Mouse (Mus musculus) neural tube, embryonic 14.5 days (tissue): ENCODE measurements around the gene Ddx19a. TPM values are rescaled to one million over a fixed set of nuclear protein-coding genes. Genes with fewer than 3 reads are reported as not detected.

Source experiments
- ATAC-seq: fragments of 200-750 bp; cut with Nextera tagmentation; 2 replicates; pipeline ENCODE4 v1.8.0; 2017; ENCODE audit warnings: low read depth, mild to moderate bottlenecking, moderate TSS enrichment, moderate library complexity
- H3K27ac ChIP-seq: fragments of 300-500 bp; sonication (generic); 2 replicates; pipeline ENCODE4 v1.5.1; 2014; ENCODE audit warnings: low read depth, mild to moderate bottlenecking, control low read depth, low read length, moderate library complexity, mixed read lengths
- H3K27me3 ChIP-seq: fragments of 300-500 bp; sonication (generic); 2 replicates; pipeline ENCODE4 v1.6.1; 2014; ENCODE audit warnings: low read length; ENCODE audit not compliant: control insufficient read depth, insufficient read depth
- H3K36me3 ChIP-seq: fragments of 300-500 bp; sonication (generic); 2 replicates; pipeline ENCODE4 v1.6.1; 2014; ENCODE audit warnings: low read length, mixed read lengths; ENCODE audit not compliant: control insufficient read depth, insufficient read depth
- H3K4me1 ChIP-seq: fragments of 300-500 bp; sonication (generic); 2 replicates; pipeline ENCODE4 v1.6.1; 2014; ENCODE audit warnings: low read length; ENCODE audit not compliant: control insufficient read depth, insufficient read depth
- H3K4me2 ChIP-seq: fragments of 300-500 bp; sonication (generic); 2 replicates; pipeline ENCODE4 v1.6.1; 2014; ENCODE audit warnings: mild to moderate bottlenecking, low read depth, low read length, control low read depth
- H3K4me3 ChIP-seq: fragments of 300-500 bp; sonication (generic); 2 replicates; pipeline ENCODE4 v1.5.1; 2014; ENCODE audit warnings: low read depth, low read length, control low read depth, mixed read lengths
- H3K9ac ChIP-seq: fragments of 300-500 bp; sonication (generic); replicated peaks from 2 replicates; pipeline ENCODE4 v1.6.1; 2014; ENCODE audit warnings: low read depth, mild to moderate bottlenecking, control low read depth, low read length, mixed read lengths
- H3K9me3 ChIP-seq: fragments of 300-500 bp; sonication (generic); 2 replicates; pipeline ENCODE4 v1.6.1; 2016; ENCODE audit warnings: low read length; ENCODE audit not compliant: control insufficient read depth
- WGBS: fragments of 180-500 bp; shearing (Covaris S2); extraction: QIAGEN DNeasy Blood & Tissue Kit; methylation state at CpG from one replicate; pipeline ENCODE4 v1.1.7; 2014; 5-methylcytosine and 5-hydroxymethylcytosine counted together
- polyA plus RNA-seq: library from polyadenylated mRNA; unstranded; fragments of >200 nt; fragmentation: Nextera tagmentation; extraction: Ambion mirVana; gene quantifications from 2 replicates; pipeline ENCODE4 v1.2.1, GENCODE M21; 2014

Ddx19a gene
- polyA plus RNA-seq, result 14.0 and 14.8 TPM in 2 replicates

DNA sequence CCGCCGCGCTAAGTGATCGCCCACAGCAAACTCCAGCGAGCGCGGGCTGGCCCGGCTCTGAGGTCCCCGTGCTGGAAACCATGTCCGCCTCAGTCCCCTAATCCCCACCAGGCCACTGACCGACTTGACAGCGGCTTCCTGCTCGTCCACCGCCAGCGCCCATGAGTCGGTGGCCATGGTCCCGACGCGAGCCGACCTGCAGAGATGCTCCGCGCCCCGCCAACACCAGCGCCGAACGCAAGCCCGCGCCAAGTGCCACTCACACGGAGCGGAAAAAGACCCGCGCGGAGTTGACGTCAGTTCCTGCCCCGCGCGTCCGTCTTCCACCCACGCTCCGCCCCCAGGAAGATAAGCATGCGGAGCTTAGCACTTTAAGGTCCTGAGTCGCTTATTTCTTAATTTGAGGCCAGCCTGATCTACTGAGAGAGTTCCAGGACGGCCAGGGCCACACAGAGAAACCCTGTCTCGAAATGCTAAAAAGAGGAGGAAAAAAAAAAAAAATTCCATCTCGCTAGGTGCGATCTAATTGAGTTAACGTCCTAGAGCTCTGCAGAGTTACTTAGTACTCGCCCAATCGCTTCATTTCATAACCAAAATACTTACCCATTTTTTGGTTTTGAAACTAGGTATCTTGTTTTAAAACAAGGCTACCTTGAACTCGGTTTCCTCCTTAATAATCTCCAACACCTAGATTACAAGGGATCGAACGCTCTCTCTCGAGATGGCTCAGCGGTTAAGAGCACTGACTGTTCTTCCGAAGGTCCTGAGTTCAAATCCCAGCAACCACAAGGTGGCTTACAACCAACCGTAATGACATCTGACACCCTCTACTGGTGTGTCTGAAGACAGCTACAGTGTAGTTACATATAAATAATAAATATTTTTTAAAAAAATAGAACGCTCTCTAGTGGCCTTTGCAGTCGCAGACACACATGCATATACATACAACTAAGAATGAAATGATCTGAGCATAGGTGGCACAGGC lies at the start of gene Ddx19a:
Ddx19a (minus strand) TSS at position 254 of the 985 bp plus-strand sequence.
- H3K9me3 ChIP-seq, result no peaks in the 10 kb centered on the region
- H3K27ac ChIP-seq, result peak within 1 kb of the TSS; percentile 75
- no peaks in the 10 kb centered on the region for H3K27me3 ChIP-seq
- 3% methylated on average over 58 of the region's 58 CpGs for WGBS
- H3K4me3 ChIP-seq, result peak within 1 kb of the TSS; percentile 89
- H3K36me3 ChIP-seq, result no peaks in the 10 kb centered on the region
- peak within 1 kb of the TSS; percentile 94 for H3K4me2 ChIP-seq
- ATAC-seq, result peak; percentile 95
- H3K9ac ChIP-seq, result peak within 1 kb of the TSS; percentile 75
- peaks cover 5% of the 10 kb centered on the region; the same call in 1 of the 2 replicates for H3K4me1 ChIP-seq

DNA sequence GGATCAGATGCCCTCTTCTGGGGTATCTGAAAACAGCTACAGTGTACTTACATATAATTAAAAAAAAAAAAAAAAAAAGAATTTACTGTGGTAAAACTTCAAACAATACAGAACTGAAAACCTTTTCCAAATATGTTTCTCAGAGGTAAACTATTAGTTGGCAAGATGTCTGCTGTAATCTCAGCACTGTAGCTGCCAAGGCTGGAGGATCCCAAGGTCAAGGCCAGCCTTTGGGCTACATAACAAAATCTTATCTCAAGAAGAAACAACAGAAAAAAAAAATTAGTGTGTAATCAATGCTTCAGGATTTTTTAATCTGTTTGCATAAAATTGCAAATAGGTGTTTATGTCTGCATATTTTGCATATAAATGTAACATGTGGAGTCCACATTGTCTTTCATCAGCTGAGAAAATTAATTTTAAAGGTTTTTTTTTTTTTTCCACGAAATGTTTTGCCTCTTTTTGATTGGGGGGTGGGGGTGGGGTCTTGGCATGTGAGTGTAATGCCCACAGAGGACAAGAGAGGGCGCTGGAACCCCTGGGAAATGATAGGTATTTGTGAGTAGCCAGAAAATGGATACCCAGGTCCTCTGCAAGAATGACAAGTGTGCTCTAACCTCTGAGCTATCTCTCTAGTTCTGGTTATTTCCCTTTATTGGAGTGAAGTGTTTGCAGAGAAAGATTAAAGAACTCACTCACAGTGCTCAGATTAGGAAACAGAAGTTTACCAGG lies 46.6 kb upstream of the Ddx19a start:
- H3K4me3 ChIP-seq, result no peak overlapping the region
- ATAC-seq, result no peak
- peaks cover 89% of the 10 kb centered on the region for H3K36me3 ChIP-seq
- no peaks in the 10 kb centered on the region for H3K9me3 ChIP-seq
- 54% methylated on average over 2 of the region's 2 CpGs for WGBS
- no peak overlapping the region for H3K4me2 ChIP-seq
- no peaks in the 10 kb centered on the region for H3K4me1 ChIP-seq
- H3K9ac ChIP-seq, result no peak overlapping the region
- no peaks in the 10 kb centered on the region for H3K27me3 ChIP-seq
- H3K27ac ChIP-seq, result no peak overlapping the region

DNA sequence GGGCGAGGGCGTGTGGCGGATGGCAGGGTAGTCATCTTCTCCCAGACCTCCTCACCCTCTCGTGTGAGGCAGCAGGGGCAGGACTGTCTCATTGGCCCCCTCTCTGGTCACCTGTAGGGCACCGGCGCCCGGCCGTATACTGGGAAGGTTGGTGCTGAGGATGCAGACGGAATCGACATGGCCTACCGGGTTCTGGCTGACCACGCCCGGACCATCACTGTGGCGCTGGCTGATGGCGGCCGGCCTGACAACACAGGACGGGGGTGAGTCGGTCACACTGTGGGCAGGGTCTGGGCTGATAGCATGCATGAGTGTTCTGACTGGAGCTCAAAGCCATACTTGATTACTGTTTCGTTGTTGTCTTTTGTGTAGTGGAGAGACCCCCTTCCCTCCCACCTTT lies 44.9 kb upstream of the Ddx19a start:
- no peak for ATAC-seq
- no peaks in the 10 kb centered on the region for H3K4me1 ChIP-seq
- no peak overlapping the region for H3K4me3 ChIP-seq
- H3K36me3 ChIP-seq, result peaks cover 87% of the 10 kb centered on the region
- WGBS, result 97% methylated on average over 19 of the region's 19 CpGs
- no peaks in the 10 kb centered on the region for H3K27me3 ChIP-seq
- H3K27ac ChIP-seq, result no peak overlapping the region
- H3K9me3 ChIP-seq, result no peaks in the 10 kb centered on the region
- H3K4me2 ChIP-seq, result no peak overlapping the region
- no peak overlapping the region for H3K9ac ChIP-seq

DNA sequence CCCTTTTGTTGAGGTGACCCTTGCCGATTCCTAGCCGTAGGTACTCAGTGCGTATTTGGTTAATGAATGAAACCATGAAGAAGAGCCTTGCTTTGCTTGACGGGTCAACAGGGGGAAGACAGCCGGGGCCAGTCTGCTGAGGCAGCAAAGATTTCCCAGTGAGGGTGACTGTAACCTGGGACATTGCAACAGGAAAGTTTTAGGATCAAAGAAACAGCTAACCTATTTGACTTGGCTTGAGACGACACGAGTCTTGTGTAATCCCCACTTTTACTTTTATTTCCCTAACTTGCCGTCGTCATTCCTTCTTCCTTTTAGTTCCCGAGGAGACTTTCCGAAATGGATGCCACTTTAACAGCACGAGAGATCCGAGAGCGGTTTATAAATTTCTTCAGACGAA lies 39.0 kb upstream of the Ddx19a start:
- no peak overlapping the region for H3K27ac ChIP-seq
- WGBS, result 95% methylated on average over 15 of the region's 15 CpGs
- no peak overlapping the region for H3K9ac ChIP-seq
- no peak for ATAC-seq
- H3K27me3 ChIP-seq, result no peaks in the 10 kb centered on the region
- no peaks in the 10 kb centered on the region for H3K9me3 ChIP-seq
- peaks cover 40% of the 10 kb centered on the region for H3K36me3 ChIP-seq
- no peak overlapping the region for H3K4me3 ChIP-seq
- H3K4me2 ChIP-seq, result no peak overlapping the region
- H3K4me1 ChIP-seq, result peaks cover 14% of the 10 kb centered on the region

DNA sequence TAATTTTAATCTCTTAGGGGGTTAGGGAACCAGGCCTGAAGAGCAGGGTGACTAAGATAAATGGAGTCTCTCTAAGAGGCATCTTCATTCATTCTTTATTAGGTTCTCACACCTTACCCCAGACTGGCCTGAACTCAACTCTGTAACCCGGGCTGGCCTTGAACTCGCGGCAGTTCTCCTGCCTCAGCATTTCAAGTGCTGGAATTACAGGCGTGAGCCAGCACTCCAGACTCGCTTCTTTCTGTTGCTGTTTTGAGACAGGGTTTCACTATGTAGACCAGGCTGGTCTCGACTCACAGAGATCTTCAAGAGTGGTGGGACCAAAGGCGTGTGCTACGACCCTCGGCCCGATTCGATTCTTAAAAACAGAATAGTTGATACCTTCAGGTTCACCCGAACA lies 36.7 kb upstream of the Ddx19a start:
- Histone ChIP-seq H3K36me3 (peaks cover 23% of the 10 kb centered on the region), H3K9me3 (no peaks in the 10 kb centered on the region), H3K27me3 (no peaks in the 10 kb centered on the region), H3K27ac (peak overlapping the region; percentile 85), H3K4me3 (peak overlapping the region; percentile 73), H3K4me1 (peaks cover 14% of the 10 kb centered on the region), H3K4me2 (peak overlapping the region; percentile 73), H3K9ac (peak overlapping the region; percentile 74)
- peak; percentile 16; the same call in 1 of the 2 replicates for ATAC-seq
- 19% methylated on average over 12 of the region's 12 CpGs for WGBS

DNA sequence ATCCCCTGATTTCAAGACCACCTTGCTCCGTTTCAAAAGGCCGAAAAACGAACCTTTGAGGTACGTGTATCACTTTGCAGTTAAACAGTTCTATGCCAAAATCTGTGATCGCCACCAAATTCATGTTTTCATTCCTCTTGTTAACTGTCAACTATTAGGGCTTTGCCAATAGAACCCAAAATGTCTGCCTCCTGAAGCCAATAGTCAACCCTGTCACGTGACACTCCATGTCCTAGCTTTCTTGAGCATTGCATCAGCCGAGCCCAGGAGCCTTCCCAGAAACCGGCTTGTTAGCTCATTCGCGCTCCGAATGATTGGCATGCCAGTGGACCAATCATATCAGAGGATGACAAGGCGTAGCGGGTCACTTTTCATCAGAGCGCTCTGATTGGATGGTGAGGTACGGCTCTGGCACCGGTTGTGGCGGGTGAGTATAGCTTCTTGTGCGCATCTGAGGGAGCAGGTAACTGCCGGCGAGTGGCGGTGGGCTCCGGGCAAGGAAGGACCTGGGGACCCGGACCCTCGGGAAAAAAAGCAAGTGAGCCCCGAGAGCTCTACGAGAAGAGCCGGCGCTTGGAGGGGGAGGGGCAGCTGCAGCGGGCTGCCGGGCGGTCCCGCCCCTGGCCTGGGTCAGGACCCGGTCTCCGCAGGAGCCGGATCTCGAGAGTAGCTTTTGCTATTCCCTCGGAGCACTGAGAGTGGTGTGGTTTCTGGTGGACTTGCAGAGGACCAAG lies 36.0 kb upstream of the Ddx19a start:
- H3K4me2 ChIP-seq, result peak overlapping the region; percentile 73
- peak overlapping the region; percentile 85 for H3K27ac ChIP-seq
- H3K4me3 ChIP-seq, result peak overlapping the region; percentile 73
- H3K4me1 ChIP-seq, result peaks cover 14% of the 10 kb centered on the region
- ATAC-seq, result peak; percentile 100
- H3K9ac ChIP-seq, result peak overlapping the region; percentile 74
- H3K9me3 ChIP-seq, result no peaks in the 10 kb centered on the region
- H3K36me3 ChIP-seq, result peaks cover 18% of the 10 kb centered on the region
- 7% methylated on average over 37 of the region's 37 CpGs for WGBS
- no peaks in the 10 kb centered on the region for H3K27me3 ChIP-seq

DNA sequence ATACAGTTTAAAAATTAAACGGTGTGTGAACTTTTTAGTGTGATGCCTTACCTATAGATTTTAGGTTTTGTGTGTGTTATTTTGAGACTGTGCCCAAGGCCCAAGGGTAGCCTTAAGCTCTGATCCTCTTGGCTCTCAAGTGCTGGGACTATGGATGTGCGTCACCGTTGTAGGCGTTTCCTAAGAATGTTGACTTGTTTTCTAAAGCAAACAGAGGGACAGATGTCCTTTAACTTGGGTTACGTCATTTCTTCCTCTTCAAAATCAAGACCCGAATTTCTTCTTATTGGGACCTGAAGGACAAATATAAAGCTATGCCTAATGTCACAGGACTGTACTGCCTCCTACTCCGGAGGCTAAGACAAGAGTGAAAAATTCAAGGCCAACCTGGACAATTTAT lies 35.3 kb upstream of the Ddx19a start, which contains the start of gene Aars:
Aars (plus strand) TSS at position 229 of the 400 bp plus-strand sequence.
- 97% methylated on average over 7 of the region's 7 CpGs for WGBS
- no peak for ATAC-seq
- peaks cover 10% of the 10 kb centered on the region for H3K36me3 ChIP-seq

DNA sequence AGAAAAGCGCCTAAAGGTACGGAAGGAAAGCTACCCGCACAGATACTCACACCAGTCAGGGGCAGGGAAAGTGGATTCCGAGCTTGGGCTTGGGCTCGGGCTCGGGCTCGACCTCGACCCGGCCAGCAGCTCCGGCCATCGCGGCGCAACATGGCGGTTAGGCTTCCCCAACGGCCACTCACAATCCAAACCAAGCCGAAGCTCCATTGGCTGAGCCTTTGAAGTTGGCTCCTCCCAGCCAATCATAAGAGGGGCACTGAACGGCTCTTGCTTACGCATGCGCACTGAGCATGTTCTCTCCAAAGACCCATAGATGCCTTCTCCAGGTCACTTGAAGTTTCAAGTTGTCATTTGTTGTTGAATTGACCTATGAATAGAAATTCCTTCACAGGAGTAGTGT lies 34.0 kb upstream of the Ddx19a start, which contains the start of gene Ddx19b:
Ddx19b (minus strand) TSS at position 180 of the 400 bp plus-strand sequence.
- H3K4me1 ChIP-seq, result peaks cover 23% of the 10 kb centered on the region

More for the DNA sequence above, 35.3 kb upstream of the Ddx19a start, which contains the start of gene Aars:
- H3K27me3 ChIP-seq, result no peaks in the 10 kb centered on the region
- peak within 1 kb of the TSS; percentile 73 for H3K4me3 ChIP-seq
- peaks cover 19% of the 10 kb centered on the region for H3K4me1 ChIP-seq
- H3K9me3 ChIP-seq, result no peaks in the 10 kb centered on the region
- peak within 1 kb of the TSS; percentile 74 for H3K9ac ChIP-seq
- peak within 1 kb of the TSS; percentile 85 for H3K27ac ChIP-seq
- peak within 1 kb of the TSS; percentile 73 for H3K4me2 ChIP-seq

More for the DNA sequence above, 34.0 kb upstream of the Ddx19a start, which contains the start of gene Ddx19b:
- Histone ChIP-seq H3K9me3 (no peaks in the 10 kb centered on the region), H3K4me3 (no peak within 1 kb of the TSS), H3K4me2 (no peak within 1 kb of the TSS), H3K27me3 (no peaks in the 10 kb centered on the region), H3K9ac (no peak within 1 kb of the TSS), H3K36me3 (peaks cover 3% of the 10 kb centered on the region; the same call in 1 of the 2 replicates), H3K27ac (no peak within 1 kb of the TSS)
- WGBS, result 96% methylated on average over 19 of the region's 19 CpGs
- ATAC-seq, result no peak
